Mouse (Mus musculus) embryonic facial prominence, embryonic 14.5 days (tissue): ENCODE measurements around the gene Hoxd8. TPM values are rescaled to one million over a fixed set of nuclear protein-coding genes. Genes with fewer than 3 reads are reported as not detected.

ENCODE experiments used
- ATAC-seq: fragments of 200-750 bp; cut with Nextera tagmentation; 2 replicates; pipeline ENCODE4 v1.8.0; 2017; ENCODE audit warnings: low read depth, moderate number of reproducible peaks, moderate TSS enrichment
- DNase-seq: peaks from one replicate; pipeline ENCODE4 v3.0.0-alpha.2; 2015; ENCODE audit warnings: low spot score
- H3K27ac ChIP-seq: fragments of 300-500 bp; sonication (generic); replicated peaks from 2 replicates; pipeline ENCODE4 v1.5.1; 2014; ENCODE audit warnings: low read depth, mild to moderate bottlenecking, low read length, moderate library complexity
- H3K27me3 ChIP-seq: fragments of 300-500 bp; sonication (generic); replicated peaks from 2 replicates; pipeline ENCODE4 v1.6.1; 2014; ENCODE audit warnings: low read length; ENCODE audit not compliant: control insufficient read depth, insufficient read depth
- H3K36me3 ChIP-seq: fragments of 300-500 bp; sonication (generic); 2 replicates; pipeline ENCODE4 v1.6.1; 2014; ENCODE audit warnings: low read length, mixed read lengths; ENCODE audit not compliant: control insufficient read depth, insufficient read depth
- H3K4me1 ChIP-seq: fragments of 300-500 bp; sonication (generic); 2 replicates; pipeline ENCODE4 v1.6.1; 2014; ENCODE audit warnings: antibody characterized with exemption, low read length; ENCODE audit not compliant: control insufficient read depth, insufficient read depth
- H3K4me2 ChIP-seq: fragments of 300-500 bp; sonication (generic); 2 replicates; pipeline ENCODE4 v1.6.1; 2014; ENCODE audit warnings: low read depth, mild to moderate bottlenecking, low read length, moderate library complexity, mixed read lengths
- H3K4me3 ChIP-seq: fragments of 300-500 bp; sonication (generic); 2 replicates; pipeline ENCODE4 v1.5.1; 2014; ENCODE audit warnings: low read depth, mild to moderate bottlenecking, low read length
- H3K9ac ChIP-seq: fragments of 300-500 bp; sonication (generic); 2 replicates; pipeline ENCODE4 v1.6.1; 2014; ENCODE audit warnings: low read depth, mild to moderate bottlenecking, low read length, moderate library complexity, mixed read lengths
- H3K9me3 ChIP-seq: fragments of 300-500 bp; sonication (generic); 2 replicates; pipeline ENCODE4 v1.6.1; 2016; ENCODE audit warnings: low read length; ENCODE audit not compliant: control insufficient read depth
- WGBS: fragments of 180-500 bp; shearing (Covaris S2); extraction: QIAGEN DNeasy Blood & Tissue Kit; methylation state at CpG from one replicate; pipeline ENCODE4 v1.1.7; 2014; 5-methylcytosine and 5-hydroxymethylcytosine counted together
- polyA plus RNA-seq: library from polyadenylated mRNA; unstranded; fragments of >200 nt; fragmentation: Nextera tagmentation; extraction: Ambion mirVana; gene quantifications from 2 replicates; pipeline ENCODE4 v1.2.1, GENCODE M21; 2014

The Hoxd8 gene
- polyA plus RNA-seq, 1 experiment from 2014 or later: 8.7 TPM

DNA sequence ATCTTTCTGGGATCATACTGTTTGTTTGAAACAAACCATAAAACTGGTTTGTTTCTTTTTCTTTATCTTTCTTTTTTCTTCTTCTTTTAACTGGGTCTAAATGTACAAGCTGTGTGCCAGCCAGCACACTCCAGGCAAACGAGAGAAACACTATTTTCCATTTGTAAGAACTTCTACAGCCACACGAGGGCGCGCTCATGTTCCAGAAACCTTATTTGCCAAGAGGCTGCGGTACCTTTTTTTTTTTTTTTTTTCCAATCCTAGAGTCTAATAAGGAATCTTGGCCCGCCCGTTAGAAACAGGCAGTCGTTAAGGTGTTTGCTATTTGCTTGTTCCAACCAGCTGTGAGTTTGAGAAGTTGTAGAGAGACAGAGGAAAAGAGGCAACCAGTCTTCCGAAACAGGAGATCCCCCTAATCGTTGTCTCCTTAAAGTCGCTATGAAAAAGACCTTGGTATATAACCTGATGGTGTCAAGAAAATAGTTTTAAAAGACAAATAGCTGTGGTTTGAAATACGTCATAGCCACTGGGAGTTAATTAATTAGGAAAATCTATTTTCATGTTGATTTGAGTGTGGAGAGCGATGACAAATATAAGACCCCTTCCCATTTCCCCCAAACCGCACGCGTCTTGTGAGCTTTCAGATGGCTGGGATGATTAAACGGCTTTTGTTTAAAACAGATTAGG lies 18.0 kb upstream of the Hoxd8 start:
- H3K4me3 ChIP-seq: no peak overlapping the region

DNA sequence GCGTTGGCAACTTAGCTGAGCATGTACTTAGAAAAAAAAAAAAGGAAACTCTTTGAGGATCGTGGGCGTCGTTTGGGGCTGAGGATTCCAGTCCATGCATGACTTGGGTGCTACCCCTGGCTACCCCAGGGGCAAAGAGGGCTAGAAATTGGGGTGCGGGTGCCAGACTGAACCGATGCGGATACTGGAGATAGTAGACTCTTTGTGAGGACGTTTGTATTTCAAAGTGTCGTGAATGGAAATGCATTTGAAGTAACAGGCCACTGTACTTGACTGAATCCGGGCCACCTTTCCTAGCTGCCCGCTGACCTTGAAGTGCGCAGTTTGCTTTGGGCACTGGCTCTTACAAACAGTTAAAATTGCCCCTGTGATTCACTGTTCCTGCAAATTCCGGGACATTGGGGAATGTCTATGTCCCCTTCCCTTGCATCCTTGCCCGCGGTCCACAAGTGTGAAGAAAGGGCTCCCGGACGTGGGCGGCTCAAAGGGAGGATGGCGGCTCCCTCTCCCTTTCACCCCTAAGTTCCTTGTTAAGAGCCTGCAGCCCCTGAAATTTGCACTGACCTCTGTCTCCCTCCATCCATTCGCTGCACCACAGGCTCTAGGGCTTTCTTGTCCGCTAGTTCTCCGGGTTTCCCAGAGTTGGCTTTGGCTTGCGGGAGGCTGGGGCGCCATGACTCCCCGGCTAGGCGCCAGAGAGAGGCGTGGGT lies 17.3 kb upstream of the Hoxd8 start:
- ATAC-seq (no peak), DNase-seq (no peak)
- Histone ChIP-seq H3K9ac (no peak overlapping the region), H3K36me3 (no peaks in the 10 kb centered on the region), H3K4me1 (0 out of 2 replicates have a peak, but pooled peaks cover 4% of the 10 kb centered on the region), H3K27me3 (peaks cover 97% of the 10 kb centered on the region), H3K4me2 (no peak overlapping the region), H3K27ac (no peak overlapping the region), H3K4me3 (no peak overlapping the region), H3K9me3 (no peaks in the 10 kb centered on the region)
- WGBS: 1% methylated on average over 27 of the region's 27 CpGs

More for the DNA sequence above, 18.0 kb upstream of the Hoxd8 start:
- H3K9me3 ChIP-seq: no peaks in the 10 kb centered on the region
- ATAC-seq (no peak), DNase-seq (peak; percentile 89)
- peaks cover 97% of the 10 kb centered on the region for H3K27me3 ChIP-seq
- H3K4me1 ChIP-seq: 0 out of 2 replicates have a peak, but pooled peaks cover 4% of the 10 kb centered on the region
- no peak overlapping the region for H3K27ac ChIP-seq
- WGBS: 5% methylated on average over 17 of the region's 17 CpGs
- no peaks in the 10 kb centered on the region for H3K36me3 ChIP-seq
- H3K4me2 ChIP-seq: no peak overlapping the region
- H3K9ac ChIP-seq: no peak overlapping the region

DNA sequence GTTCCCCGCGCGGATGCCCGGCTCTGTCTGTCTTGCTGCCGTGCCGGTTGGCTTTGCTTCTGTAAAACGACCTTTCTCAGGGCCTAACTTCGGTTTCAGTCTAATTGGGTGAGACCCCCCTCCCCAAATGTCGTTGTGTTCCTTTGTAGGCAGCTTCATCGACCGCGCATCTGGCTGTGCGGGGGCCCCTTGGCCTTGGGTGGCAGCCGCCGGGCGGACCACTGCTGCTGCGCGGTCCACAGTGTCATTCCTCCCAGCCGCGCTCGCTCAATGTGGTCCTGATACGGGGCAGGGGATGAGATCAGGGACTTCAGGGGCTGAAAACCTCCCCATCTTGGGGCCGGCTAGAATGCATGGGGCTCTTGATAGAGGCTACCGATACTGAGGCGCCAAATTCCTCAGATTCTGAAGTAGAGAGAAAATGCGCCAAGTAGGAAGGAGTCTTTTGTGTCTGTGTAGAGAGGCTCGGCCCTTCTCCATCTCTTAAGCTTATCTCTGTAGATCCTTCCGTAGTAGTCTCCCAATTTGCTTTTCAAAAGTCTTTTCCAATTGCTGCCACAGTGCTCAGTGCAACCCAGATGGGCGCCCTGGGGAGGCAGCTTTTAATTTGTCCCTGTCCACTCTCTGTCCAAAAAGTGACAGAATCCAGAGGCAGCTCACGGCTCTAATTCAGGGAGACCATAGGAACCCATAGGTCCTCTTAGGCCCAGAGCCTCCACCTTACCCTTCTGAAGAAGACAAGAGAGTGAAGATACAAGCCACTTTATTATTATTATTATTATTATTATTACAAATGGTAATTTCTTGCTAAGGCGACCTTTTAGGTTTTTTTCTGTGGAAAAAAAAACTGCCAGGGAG lies 16.5 kb upstream of the Hoxd8 start:
- Histone ChIP-seq H3K4me2 (no peak overlapping the region), H3K9me3 (no peaks in the 10 kb centered on the region), H3K4me1 (0 out of 2 replicates have a peak, but pooled peaks cover 1% of the 10 kb centered on the region), H3K9ac (no peak overlapping the region), H3K4me3 (no peak overlapping the region), H3K27ac (no peak overlapping the region), H3K36me3 (no peaks in the 10 kb centered on the region), H3K27me3 (peaks cover 97% of the 10 kb centered on the region)
- DNase-seq (no peak), ATAC-seq (no peak)
- WGBS: 1% methylated on average over 31 of the region's 31 CpGs

DNA sequence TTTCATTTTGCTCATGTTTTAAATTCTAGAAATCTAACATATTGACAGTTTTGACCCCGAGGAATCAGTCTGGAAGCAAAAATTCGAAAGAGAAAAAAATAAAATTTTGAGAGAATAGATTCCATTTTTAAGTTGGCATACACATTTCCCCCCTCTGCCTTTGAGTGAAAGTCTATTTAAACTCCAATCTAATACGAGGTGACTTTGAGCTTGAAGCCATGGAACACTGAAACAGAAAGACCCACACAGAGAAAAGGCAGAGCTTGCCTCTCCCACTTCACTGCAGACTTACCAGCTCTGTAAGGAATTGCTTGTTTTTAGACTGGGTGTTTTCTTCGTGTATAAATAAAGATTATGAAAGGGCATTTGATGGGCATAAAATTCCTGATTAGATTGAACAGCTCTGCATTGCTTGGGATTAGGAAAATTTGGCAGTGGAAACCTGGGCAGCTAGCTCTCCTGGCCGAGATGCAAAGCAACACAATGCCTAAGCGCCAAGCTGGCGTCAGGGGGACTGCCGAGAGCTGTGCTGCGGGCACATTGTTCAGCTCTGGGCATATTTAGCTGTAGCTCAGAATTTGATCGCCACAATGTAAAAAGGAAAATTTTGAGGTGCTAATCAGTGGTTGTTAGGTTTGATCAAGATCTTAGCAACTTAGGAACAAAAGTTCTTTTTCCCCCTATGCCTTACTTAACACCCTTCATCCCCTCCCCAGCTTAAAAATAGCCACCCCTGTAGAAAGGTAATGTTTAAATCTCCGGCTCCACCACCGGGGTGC lies 15.4 kb upstream of the Hoxd8 start:
- Histone ChIP-seq H3K9me3 (no peaks in the 10 kb centered on the region), H3K4me3 (no peak overlapping the region), H3K36me3 (no peaks in the 10 kb centered on the region), H3K9ac (no peak overlapping the region), H3K4me1 (no peaks in the 10 kb centered on the region), H3K4me2 (no peak overlapping the region), H3K27ac (no peak overlapping the region), H3K27me3 (peaks cover 97% of the 10 kb centered on the region)
- WGBS: 4% methylated on average over 12 of the region's 12 CpGs
- DNase-seq (no peak), ATAC-seq (no peak)

DNA sequence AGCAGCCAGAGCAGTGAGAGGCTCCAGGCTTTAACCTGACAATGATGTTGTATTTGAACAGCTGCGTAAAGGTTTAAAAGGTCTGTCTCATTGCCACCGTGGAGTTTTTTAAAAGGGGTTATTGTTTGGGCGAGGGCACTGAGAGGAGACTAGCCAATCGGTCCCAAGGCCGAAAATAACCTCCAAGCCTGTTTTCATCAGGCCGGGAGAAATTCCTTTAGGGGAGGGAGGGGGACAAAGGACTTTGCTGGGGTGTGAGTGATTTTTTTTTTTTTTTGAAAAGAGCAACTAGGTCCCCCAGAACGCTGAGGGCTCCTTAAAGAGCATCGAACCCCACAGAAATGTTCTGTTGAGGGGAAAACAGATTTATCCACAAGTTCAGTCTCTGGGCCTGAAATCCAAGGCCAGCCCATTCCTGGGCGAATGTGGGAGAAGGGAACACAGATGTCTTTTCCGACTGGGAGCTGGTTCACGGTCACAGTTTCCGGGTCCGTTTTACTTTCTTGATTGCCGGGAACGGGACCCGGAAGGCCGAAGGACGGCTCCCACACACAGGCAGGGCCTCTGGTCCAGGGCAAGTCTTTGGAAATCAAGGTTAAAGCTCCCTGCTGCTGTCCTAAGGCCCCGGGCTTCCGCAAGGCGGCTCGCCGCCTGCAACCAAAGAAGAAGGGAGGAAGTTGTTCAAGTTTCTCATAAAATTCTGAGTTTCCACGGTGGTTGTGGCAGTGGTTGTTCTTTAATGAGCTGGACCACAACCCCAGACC lies 14.7 kb upstream of the Hoxd8 start:
- no peaks in the 10 kb centered on the region for H3K4me1 ChIP-seq
- H3K36me3 ChIP-seq: no peaks in the 10 kb centered on the region
- WGBS: 2% methylated on average over 24 of the region's 24 CpGs
- H3K4me3 ChIP-seq: no peak overlapping the region
- DNase-seq (no peak), ATAC-seq (no peak)
- H3K4me2 ChIP-seq: no peak overlapping the region
- H3K9me3 ChIP-seq: no peaks in the 10 kb centered on the region
- peaks cover 97% of the 10 kb centered on the region for H3K27me3 ChIP-seq
- no peak overlapping the region for H3K9ac ChIP-seq
- no peak overlapping the region for H3K27ac ChIP-seq

DNA sequence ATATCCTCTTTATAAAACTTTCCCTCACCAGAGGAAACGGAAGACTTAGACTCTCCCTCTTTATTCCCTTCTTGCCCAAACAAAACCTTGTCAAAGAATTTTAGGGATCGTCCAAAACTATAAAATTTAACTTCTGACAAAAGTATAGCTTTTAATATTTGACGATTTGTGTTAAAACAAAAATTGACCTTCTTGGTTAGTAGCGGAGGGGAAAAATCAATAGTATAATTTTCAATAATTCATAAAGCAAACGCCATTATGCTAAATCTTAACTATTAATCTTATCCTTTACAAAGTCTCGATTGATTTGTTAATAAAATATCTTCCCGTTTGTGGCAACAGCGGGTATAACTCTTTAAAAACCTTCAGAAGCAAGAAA lies 14.1 kb upstream of the Hoxd8 start:
- no peaks in the 10 kb centered on the region for H3K9me3 ChIP-seq
- ATAC-seq: no peak
- H3K4me2 ChIP-seq: no peak overlapping the region
- no peaks in the 10 kb centered on the region for H3K4me1 ChIP-seq
- no peak overlapping the region for H3K9ac ChIP-seq
- H3K27me3 ChIP-seq: peaks cover 97% of the 10 kb centered on the region
- no peaks in the 10 kb centered on the region for H3K36me3 ChIP-seq
- DNase-seq: no peak
- 8% methylated on average over 8 of the region's 8 CpGs for WGBS
- H3K4me3 ChIP-seq: no peak overlapping the region
- no peak overlapping the region for H3K27ac ChIP-seq

DNA sequence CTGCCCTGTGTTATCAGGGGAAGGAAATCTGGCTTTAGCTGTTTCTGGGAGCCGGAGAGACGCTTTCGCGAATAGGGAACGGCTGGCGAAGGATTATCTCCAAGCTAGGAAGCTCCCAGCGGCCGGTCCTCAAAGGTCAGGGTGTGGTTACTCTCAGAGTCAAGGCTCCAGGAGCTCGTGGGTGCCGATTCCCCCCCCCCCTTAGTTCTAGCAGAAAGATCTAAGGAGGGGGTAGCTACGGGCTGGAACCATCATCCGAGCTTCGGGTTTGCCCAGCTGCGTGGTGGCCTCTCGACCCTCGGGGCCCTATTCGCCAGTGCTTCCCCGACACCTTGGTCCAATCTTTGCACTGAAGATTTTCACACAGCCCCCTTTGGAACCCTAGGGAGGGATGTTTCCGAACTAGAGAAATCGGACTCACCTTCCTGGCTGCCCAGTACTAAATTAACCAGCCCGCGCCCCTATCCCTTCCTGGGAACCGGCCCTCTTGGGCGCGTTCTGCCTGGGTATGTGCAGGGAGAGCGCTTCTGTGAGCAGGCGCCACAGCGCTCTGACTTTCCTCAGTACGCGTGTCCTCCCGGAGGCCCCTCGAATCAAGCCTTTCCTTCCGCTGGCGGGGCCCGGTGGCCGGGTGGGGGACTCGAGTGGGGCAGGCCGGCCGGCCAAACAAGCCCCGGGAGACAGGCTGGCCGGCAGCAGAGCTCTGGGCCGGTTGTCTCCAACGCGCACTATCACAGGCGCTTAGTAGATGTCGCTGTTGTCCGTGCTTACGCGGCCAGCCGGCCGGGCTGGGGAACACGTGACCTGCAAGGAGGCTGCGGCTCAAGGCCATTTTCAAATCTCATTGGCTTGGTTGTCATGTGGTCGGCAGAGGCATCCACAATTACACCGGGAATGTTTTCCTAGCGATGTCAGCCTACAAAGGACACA lies 13.1 kb upstream of the Hoxd8 start, which contains the start of gene Hoxd10:
TSS of gene Hoxd10 (plus strand) at position 903 of the 930 bp plus-strand sequence.
- Histone ChIP-seq H3K4me2 (peak within 1 kb of the TSS; percentile 36; the same call in 1 of the 2 replicates), H3K27me3 (peaks cover 98% of the 10 kb centered on the region), H3K4me1 (no peaks in the 10 kb centered on the region), H3K9ac (no peak within 1 kb of the TSS), H3K27ac (no peak within 1 kb of the TSS), H3K4me3 (peak within 1 kb of the TSS; percentile 22), H3K9me3 (no peaks in the 10 kb centered on the region), H3K36me3 (no peaks in the 10 kb centered on the region)
- DNase-seq (peak; percentile 75), ATAC-seq (peak; percentile 66; the same call in 1 of the 2 replicates)
- 1% methylated on average over 49 of the region's 56 CpGs for WGBS
